Mouse (Mus musculus) inflammation-experienced regulatory T-cells, adult 16 weeks (primary cell): ENCODE measurements around the gene Gm17949. TPM values are rescaled to one million over a fixed set of nuclear protein-coding genes. Genes with fewer than 3 reads are reported as not detected.

Experiments used
- polyA plus RNA-seq: library from polyadenylated mRNA; unstranded; fragments of 100-300 nt; shearing (Covaris generic); gene quantifications from one replicate; pipeline ENCODE4 v1.2.1, GENCODE M21; 2017

Gm17949 gene
- polyA plus RNA-seq: 0.93 TPM

DNA sequence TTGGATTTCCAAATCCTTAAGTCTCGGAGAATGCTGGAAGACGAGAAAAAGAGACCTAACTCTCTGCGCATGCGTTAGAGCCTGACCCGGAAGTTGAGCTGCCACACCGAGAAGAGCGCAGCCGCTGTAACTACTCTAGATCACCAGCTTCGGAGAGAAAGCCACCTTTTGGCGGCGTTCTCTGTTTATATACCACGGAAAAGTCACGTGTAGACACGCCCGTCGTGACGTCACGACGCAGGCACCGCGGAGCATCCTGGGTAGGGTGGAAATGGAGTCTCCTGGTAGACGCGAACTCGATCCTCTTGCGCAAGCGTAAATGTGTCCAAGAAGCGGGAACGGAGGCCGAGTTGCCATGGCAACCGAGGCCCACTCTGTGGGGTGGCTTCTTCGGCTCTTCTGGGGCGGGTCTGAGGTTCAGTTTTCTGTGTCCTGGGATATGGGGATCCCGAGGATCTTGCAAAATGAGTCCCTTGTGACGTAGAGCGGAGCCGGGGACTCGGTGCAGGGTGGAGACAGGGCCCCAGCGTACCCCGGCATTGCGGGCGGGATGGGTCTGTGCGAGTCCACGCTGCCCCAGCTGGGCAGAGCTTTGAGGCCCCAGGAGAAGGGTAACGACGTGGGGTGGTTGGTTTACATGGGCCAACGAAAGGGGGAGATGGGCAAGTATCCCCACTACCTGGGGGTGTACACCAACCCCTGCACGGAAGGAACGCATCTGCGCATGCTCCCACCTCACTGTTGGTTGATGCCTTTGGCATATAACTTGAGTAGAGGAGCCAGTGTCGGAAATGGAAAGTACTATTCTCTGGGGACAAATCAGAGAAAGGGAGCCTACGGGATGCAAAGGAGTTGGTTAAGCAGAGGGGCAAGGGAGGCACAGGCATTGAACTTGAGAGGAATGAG lies at the start of gene Gm17949, which contains the start of gene Gtf2f1:
Gene Gm17949 (plus strand): TSS at position 234 of the 906 bp plus-strand sequence.
Gene Gtf2f1 (minus strand): TSS at position 53 of the 906 bp plus-strand sequence.

DNA sequence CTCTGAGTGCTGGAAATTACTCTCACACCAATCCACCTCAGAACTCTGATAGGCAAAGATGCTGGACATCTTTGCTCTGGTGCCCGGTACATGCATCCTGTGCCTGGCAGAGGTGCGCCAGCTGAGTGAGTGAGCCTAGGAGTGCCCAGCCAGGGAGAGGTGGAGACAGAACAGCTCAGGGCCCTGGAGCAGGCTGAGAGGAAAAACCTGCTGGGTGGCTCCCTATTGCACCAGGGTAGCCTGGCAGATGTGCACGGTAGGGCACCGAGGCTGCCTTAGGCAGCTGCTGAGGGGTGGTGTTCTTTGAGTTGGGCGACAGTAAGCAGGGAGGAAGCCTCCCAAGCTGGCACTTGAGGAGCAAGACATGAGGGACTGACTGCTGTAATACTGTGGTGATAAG lies 29.3 kb upstream of the Gm17949 start, which contains the start of gene Acer1:
Gene Acer1 (minus strand): TSS at position 114 of the 400 bp plus-strand sequence.

DNA sequence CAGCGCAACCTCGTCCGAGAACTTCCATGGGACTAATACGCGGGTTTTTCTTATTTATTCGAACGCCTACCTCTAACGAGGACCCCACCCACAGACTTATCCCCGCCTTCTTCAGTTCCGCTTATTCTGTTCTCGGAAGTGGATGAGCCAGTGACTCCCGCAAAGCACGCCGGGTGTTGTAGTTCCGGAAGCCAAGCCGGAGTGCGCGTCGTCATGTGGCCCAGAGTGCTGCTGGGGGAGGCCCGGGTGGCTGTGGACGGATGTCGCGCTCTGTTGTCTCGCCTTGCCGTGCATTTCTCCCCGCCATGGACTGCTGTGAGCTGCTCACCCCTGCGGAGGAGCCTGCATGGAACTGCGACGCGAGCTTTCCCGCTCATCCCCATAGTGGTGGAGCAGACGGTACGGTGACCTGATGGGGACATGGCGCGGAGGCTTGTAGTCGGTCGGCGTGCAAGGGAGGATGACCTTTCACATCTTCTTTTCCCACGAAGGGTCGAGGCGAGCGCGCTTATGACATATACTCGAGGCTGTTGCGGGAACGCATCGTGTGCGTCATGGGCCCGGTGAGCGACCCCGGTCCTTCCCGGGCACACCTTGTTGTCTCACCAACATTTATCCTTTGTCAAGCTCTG lies 21.0 kb upstream of the Gm17949 start, which contains the start of gene Clpp:
Gene Clpp (plus strand): TSS at position 191 of the 632 bp plus-strand sequence.

DNA sequence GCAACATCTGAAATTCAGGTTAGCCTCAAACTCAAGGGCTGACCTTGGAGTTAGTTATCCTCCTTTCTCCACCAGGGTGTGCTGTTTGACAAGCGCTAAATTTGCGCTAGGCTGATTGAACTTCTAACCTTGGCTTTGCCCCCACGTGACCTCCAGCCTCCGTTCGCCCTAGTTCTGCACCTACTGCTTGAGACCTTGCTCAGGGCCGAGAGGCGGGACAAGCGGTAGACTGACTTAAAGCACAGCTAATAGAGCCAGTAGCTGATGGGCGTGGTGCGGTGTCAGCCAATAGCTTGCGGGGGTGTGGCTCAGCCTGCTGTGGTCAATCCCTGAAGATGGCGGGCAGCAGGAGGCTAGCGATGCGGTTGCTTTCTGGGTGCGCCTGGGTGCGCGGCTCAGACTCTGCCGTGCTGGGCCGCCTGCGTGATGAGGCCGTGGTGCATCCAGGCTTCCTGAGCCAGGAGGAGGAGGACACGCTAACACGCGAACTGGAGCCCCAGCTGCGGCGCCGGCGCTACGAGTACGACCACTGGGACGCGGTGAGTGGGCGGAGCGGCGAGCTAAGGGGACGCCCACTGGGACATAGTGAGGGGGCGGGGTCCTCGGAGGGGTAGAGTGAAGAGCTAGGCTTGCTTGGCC lies 14.1 kb upstream of the Gm17949 start, which contains the start of gene Alkbh7:
Gene Alkbh7 (plus strand): TSS at position 311 of the 639 bp plus-strand sequence.

DNA sequence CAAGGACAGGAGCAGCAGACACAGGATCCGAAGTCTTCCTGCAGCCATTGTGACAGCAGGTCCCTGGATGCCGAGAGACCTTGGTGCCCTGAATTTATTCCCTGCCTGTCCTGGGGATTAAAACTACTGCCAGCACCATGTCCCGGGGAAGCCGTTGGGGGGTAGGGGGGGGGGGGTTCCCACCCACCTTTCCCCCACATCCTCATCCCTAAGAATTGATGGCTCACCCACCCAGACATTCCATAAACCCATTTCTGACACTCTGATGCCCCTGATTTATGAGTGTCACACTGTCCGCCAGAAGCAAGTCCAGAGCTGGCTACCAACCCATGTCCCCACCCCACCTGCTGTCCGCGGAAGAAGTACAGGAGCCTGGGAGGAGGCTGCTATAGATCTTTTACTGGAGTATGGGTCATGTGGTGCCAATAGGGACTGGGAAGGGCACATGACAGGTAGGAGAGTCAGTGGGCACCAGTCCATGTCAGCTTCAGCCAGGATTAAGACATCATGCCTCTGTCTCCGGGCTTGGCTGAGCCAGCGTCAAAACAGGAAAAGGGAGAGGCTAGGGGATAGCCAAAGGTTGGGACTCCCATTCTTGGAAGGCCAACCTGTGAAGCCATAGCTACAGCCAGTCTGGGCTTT lies 11.2 kb upstream of the Gm17949 start, which contains the start of gene Pspn:
Gene Pspn (minus strand): TSS at position 51 of the 642 bp plus-strand sequence.

DNA sequence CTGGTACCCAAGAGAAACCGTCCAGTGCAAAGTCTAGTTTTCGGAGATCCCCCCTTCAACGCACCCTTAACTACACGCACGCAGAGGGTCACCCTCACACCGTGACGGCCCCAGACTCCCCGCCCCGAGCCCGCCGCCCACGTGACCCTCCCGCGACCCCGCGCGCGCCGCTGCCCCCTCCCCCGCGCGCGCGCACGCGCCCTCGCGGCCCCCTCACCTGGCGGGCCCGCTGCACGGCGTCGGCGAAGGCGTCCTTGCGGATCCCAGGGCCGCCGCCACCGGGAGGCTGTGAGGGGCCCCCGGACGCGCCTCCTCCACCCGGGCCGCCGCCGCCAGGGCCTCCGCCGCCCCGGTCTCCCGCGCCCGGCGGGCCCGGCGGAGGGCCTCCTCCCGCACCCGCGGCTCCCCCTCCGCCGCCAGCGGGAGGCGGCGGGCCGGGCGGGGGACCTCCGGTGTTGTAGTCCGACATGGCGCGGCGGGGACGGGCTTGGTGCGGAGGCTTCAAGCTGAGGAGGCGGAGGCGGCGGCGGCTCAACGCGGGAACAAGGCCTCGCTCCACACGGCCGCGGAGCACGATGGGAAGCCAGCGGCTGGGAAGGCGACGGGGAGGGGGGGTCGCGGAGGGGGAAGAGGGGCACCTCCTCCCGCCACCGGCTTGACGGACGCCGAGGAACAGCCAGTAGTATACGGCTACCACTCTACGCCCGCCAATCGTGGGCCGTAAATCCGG lies 19.8 kb downstream of the Gm17949 start, which contains the start of gene Khsrp:
Gene Khsrp (minus strand): TSS at position 592 of the 730 bp plus-strand sequence.

DNA sequence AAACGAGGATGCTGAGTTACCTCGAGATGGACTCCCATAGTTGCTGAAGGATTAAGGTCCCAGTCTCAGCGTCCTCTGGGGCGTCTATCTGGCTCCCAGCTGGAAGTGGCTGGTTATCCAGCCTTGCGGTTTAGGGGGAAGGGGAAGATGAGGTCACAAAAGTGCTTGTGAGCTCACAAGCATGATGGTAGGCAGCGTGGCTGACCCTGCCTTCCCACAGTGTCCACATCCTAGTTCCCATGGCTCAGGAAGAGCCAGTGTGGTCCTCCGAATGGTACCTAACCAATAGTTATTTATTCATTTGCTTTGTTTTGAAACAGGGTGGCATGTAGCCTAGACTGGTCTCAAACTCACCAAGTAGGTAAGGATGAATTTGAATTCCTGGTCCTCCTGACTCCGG lies 30.3 kb downstream of the Gm17949 start, which contains the start of gene Slc25a41:
Gene Slc25a41 (minus strand): TSS at position 101 of the 400 bp plus-strand sequence.

DNA sequence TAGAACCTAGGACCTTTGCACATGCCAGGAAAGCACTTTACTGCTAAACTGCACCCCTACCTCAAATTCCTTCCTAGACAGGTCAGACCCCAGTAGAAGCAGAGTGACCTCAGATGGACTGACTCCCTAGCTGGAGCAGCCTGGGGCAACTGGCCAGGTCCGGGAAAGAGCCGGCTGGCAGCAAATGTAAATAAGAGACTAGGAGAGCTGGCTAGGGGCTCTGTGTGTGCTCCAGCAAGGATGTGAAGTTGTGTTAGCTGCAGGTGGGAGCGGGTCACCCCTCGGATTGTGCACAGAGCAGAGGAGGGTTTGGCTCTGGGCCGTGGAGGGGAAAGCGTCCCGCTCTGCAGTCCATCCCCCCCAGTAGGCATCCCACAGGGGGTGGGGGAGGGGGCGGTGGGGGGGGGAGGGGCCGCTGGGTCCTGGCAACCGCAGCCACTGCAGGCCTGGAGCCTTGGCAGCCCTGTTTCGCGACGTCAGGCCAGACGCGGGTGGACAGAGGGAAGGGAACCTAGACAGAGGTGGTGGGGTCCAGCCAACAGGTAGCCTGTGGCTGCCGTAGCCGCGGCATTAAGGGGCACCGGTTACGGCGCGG lies 47.7 kb downstream of the Gm17949 start, which contains the start of gene Crb3:
Gene Crb3 (plus strand): TSS at position 215 of the 595 bp plus-strand sequence.

DNA sequence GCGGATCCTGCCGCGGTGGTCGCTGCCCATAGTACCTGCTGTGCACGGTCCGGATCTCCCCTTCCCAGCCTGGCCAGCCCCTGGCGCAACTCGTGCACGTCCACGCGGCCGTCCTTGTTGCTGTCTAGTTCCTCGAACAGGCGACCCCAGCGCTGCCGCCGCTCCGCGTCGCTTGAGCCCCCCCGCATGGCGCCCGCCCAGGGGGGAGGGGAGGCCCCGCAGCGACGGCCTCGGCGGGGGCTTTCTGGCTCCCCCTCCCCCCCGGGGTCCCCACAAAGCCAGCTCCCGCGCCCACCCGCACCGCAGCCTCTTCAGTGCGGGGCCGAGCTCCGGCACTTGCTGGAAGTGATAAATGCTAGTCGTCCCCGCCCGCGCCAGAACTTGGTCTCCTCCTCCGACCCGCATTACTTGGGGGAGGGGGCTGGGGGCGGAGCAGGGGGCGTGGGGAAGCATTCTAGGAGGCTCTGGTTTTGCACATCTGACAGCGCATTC lies 48.3 kb downstream of the Gm17949 start, which contains the start of gene Slc25a23:
Gene Slc25a23 (minus strand): TSS at position 378 of the 492 bp plus-strand sequence.

Other genes starting within 250 kb of the Gm17949 start
- 64.7 TPM for gene Dus3l, start 246.7 kb upstream of the Gm17949 start, polyA plus RNA-seq
- 2.4 TPM for gene Prr22, start 241.2 kb upstream of the Gm17949 start, polyA plus RNA-seq
- 1.4 TPM for gene Rfx2, start 180.5 kb upstream of the Gm17949 start, polyA plus RNA-seq
- not detected for gene Acsbg2, start 137.0 kb upstream of the Gm17949 start, polyA plus RNA-seq
- 0.11 TPM for gene 1700061G19Rik, start 136.0 kb upstream of the Gm17949 start, polyA plus RNA-seq
- 4.8 TPM for gene Mllt1, start 76.1 kb upstream of the Gm17949 start, polyA plus RNA-seq
- not detected for gene Acer1, start 29.3 kb upstream of the Gm17949 start, polyA plus RNA-seq
- gene Clpp, start 21.2 kb upstream of the Gm17949 start, polyA plus RNA-seq: 94.9 TPM
- 37.9 TPM for gene Alkbh7, start 14.1 kb upstream of the Gm17949 start, polyA plus RNA-seq
- gene Pspn, start 11.5 kb upstream of the Gm17949 start, polyA plus RNA-seq: 1.8 TPM
- gene Gtf2f1, start 181 bp upstream of the Gm17949 start, polyA plus RNA-seq: 93.0 TPM
- gene Khsrp, start 20.1 kb downstream of the Gm17949 start, polyA plus RNA-seq: 7.8 TPM
- not detected for gene Slc25a41, start 30.2 kb downstream of the Gm17949 start, polyA plus RNA-seq
- gene Crb3, start 47.6 kb downstream of the Gm17949 start, polyA plus RNA-seq: 3.1 TPM
- gene Slc25a23, start 48.4 kb downstream of the Gm17949 start, polyA plus RNA-seq: 3.8 TPM
- gene Dennd1c, start 67.0 kb downstream of the Gm17949 start, polyA plus RNA-seq: 327 TPM
- 2.0 TPM for gene Tubb4a, start 76.3 kb downstream of the Gm17949 start, polyA plus RNA-seq
- 10.2 TPM for gene Tnfsf9, start 93.9 kb downstream of the Gm17949 start, polyA plus RNA-seq
- 0.35 TPM for gene Cd70, start 138.3 kb downstream of the Gm17949 start, polyA plus RNA-seq
- gene Tnfsf14, start 182.7 kb downstream of the Gm17949 start, polyA plus RNA-seq: 11.9 TPM
- gene C3, start 216.7 kb downstream of the Gm17949 start, polyA plus RNA-seq: 3.4 TPM
- gene Gpr108, start 237.0 kb downstream of the Gm17949 start, polyA plus RNA-seq: 103 TPM
- gene Trip10, start 238.0 kb downstream of the Gm17949 start, polyA plus RNA-seq: 8.6 TPM